ENCODE assay signal across 24 mouse cellular contexts in genomic region chr9:121859345-121859744, GRCm38 (mm10). TPM values are rescaled to one million over a fixed set of nuclear protein-coding genes. Genes with fewer than 3 reads are reported as not detected.
"Had no signal": no experiment of that assay in that cellular context is flagged by ENCODE, and none has a peak within 500 bp of the region (broad histone marks: within the 10 kb centered on the region; RNA-seq: fewer than 3 reads in every experiment).

No protein-coding gene starts in this region.

- H3K36me3 ChIP-seq: liver, embryonic 15.5 days; lung, embryonic 15.5 days; midbrain, embryonic 12.5 days; neural tube, embryonic 12.5 days had no signal

- H3K27me3 ChIP-seq: liver, embryonic 15.5 days; lung, embryonic 15.5 days; megakaryocyte, embryonic 14.5 days; midbrain, embryonic 12.5 days; neural tube, embryonic 12.5 days; stomach, embryonic 15.5 days had no signal

- H3K27ac ChIP-seq: liver, embryonic 15.5 days; lung, embryonic 15.5 days; macrophage; midbrain, embryonic 12.5 days; neural tube, embryonic 12.5 days; stomach, embryonic 15.5 days had no signal

- DNase-seq: liver, postnatal 0 days; lung, adult 2 months; lung, postnatal 14 days; lung, postnatal 36 days; midbrain, embryonic 14.5 days; right cerebral cortex, postnatal 14 days; thymus, adult 2 months; thymus, postnatal 25 days; thymus, postnatal 4 days had no signal

- H3K4me3 ChIP-seq: lung, embryonic 15.5 days; midbrain, embryonic 12.5 days; neural tube, embryonic 12.5 days; stomach, embryonic 15.5 days had no signal

- H3K9me3 ChIP-seq: liver, embryonic 15.5 days; lung, embryonic 15.5 days; megakaryocyte, embryonic 14.5 days; midbrain, embryonic 12.5 days; neural tube, embryonic 12.5 days; stomach, embryonic 15.5 days had no signal

- H3K9ac ChIP-seq: liver, postnatal 0 days; lung, embryonic 15.5 days; midbrain, embryonic 12.5 days; neural tube, embryonic 12.5 days; stomach, embryonic 15.5 days had no signal

- H3K4me2 ChIP-seq: lung, embryonic 15.5 days; midbrain, embryonic 12.5 days; stomach, embryonic 15.5 days had no signal

- ATAC-seq: liver, postnatal 0 days; lung, postnatal 0 days had no signal

RNA-seq across cellular contexts. Expression of gene Ccdc13, which starts 20.1 kb away (rescaled TPM):
- total RNA-seq: megakaryocyte progenitor cell, adult 5-6 weeks; monocyte, adult 5-6 weeks; neutrophil, adult 5-6 weeks had no signal
- polyA plus RNA-seq: liver, embryonic 15.5 days; liver, postnatal 0 days; macrophage; spleen, adult 2 months had no signal

RNA-seq across cellular contexts. Expression of gene Ackr2, which starts 38.8 kb away (rescaled TPM):
- total RNA-seq: megakaryocyte progenitor cell, adult 5-6 weeks had no signal
- polyA plus RNA-seq: macrophage had no signal

RNA-seq across cellular contexts. Expression of gene Cyp8b1, which starts 56.8 kb away (rescaled TPM):
- total RNA-seq: megakaryocyte progenitor cell, adult 5-6 weeks; midbrain, postnatal 0 days; monocyte, adult 5-6 weeks; neutrophil, adult 5-6 weeks had no signal
- polyA plus RNA-seq: lung, embryonic 15.5 days; macrophage; midbrain, embryonic 12.5 days; midbrain, embryonic 14.5 days; midbrain, postnatal 0 days; neural tube, embryonic 12.5 days; neural tube, embryonic 14.5 days; testis, adult 2 months had no signal
